ENCODE assay signal across 8 mouse cellular contexts in the genomic region with DNA sequence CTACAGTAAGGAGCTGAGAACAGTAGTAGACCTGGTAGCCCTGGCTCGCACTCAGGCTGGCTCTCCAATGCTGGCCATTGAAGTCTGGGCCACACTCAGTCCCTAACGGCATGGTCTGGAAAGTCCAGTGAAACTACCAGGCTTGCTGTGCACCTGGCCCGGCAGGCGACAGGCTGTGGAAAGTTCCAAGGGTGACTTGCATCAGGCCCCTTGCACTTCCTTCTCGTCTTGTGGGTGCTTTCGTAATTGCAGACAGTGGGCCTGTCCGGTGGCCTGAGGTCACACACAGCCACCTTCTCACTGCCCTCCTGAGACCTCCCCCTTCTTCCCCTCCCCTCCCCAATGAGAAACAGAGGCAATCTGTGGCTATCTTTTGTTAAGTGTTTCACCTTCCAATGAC. TPM values are rescaled to one million over a fixed set of nuclear protein-coding genes. Genes with fewer than 3 reads are reported as not detected.
DNase-seq lines count a peak whose midpoint lies in the region; ATAC-seq and TF ChIP-seq lines count a peak whose summit lies in the region.
"Had no signal": no experiment of that assay in that cellular context is flagged by ENCODE, and none has a peak within 500 bp of the region (broad histone marks: within the 10 kb centered on the region; RNA-seq: fewer than 3 reads in every experiment).

No protein-coding gene starts in this region.

- no peak for DNase-seq in ES-E14 (ENCODE audit: low read depth, low spot score)
- peak; percentile 49 for DNase-seq in brain, adult 2 months (ENCODE audit: low read depth, low spot score)
- DNase-seq in kidney, adult 8-10 months, result peak; percentile 36 to 45
- DNase-seq in testis, postnatal 14 days (ENCODE audit: low spot score), result no peak
- DNase-seq in hindbrain, embryonic 14.5 days (ENCODE audit: low spot score), result no peak

- H3K27me3 ChIP-seq in lung, embryonic 16.5 days (ENCODE audit: control insufficient read depth, insufficient read depth, low read depth, low read length), result no peaks in the 10 kb centered on the region
- H3K27me3 ChIP-seq in stomach, embryonic 16.5 days (ENCODE audit: control insufficient read depth, insufficient read depth, low read length), result no peaks in the 10 kb centered on the region
- no peaks in the 10 kb centered on the region for H3K27me3 ChIP-seq in hindbrain, embryonic 14.5 days (ENCODE audit: control insufficient read depth, insufficient read depth, low read length)
- H3K27me3 ChIP-seq: embryonic facial prominence, embryonic 15.5 days had no signal

- H3K9ac ChIP-seq in ES-E14 (ENCODE audit: insufficient read depth, low read depth, low read length, poor library complexity, severe bottlenecking), result no peak overlapping the region
- H3K9ac ChIP-seq in lung, embryonic 16.5 days (ENCODE audit: low read length), result 0 out of 2 replicates have a peak overlapping the region, but pooled peaks have one; percentile 14
- no peak overlapping the region for H3K9ac ChIP-seq in stomach, embryonic 16.5 days (ENCODE audit: low read length)
- no peak overlapping the region for H3K9ac ChIP-seq in hindbrain, embryonic 14.5 days
- H3K9ac ChIP-seq: embryonic facial prominence, embryonic 15.5 days had no signal

- no peak overlapping the region for H3K4me3 ChIP-seq in ES-E14 (ENCODE audit: insufficient read depth in 1 of 2, low read depth in 1 of 2, low read length in 2 of 2, poor library complexity in 1 of 2, severe bottlenecking in 1 of 2)
- no peak overlapping the region for H3K4me3 ChIP-seq in lung, embryonic 16.5 days (ENCODE audit: low read length)
- H3K4me3 ChIP-seq in stomach, embryonic 16.5 days (replicated peaks; ENCODE audit: low read length), result no peak overlapping the region
- no peak overlapping the region for H3K4me3 ChIP-seq in hindbrain, embryonic 14.5 days (replicated peaks; ENCODE audit: low read length)
- H3K4me3 ChIP-seq: embryonic facial prominence, embryonic 15.5 days had no signal

- peaks cover 16% of the 10 kb centered on the region for H3K36me3 ChIP-seq in ES-E14 (ENCODE audit: control insufficient read depth, insufficient read depth, low read length, poor library complexity, severe bottlenecking)
- peaks cover 12% of the 10 kb centered on the region for H3K36me3 ChIP-seq in lung, embryonic 16.5 days (ENCODE audit: control insufficient read depth, insufficient read depth, low read length)
- H3K36me3 ChIP-seq in stomach, embryonic 16.5 days (ENCODE audit: control insufficient read depth, insufficient read depth, low read length), result peaks cover 8% of the 10 kb centered on the region; the same call in 1 of the 2 replicates
- H3K36me3 ChIP-seq in hindbrain, embryonic 14.5 days (replicated peaks; ENCODE audit: control insufficient read depth, insufficient read depth), result peaks cover 24% of the 10 kb centered on the region

- H3K9me3 ChIP-seq in ES-E14 (ENCODE audit: control insufficient read depth, insufficient read depth, low read depth, low read length), result no peaks in the 10 kb centered on the region
- H3K9me3 ChIP-seq in lung, embryonic 16.5 days (ENCODE audit: control insufficient read depth, low read length), result no peaks in the 10 kb centered on the region
- no peaks in the 10 kb centered on the region for H3K9me3 ChIP-seq in stomach, embryonic 16.5 days (replicated peaks; ENCODE audit: control insufficient read depth, low read length)
- no peaks in the 10 kb centered on the region for H3K9me3 ChIP-seq in hindbrain, embryonic 14.5 days (ENCODE audit: control insufficient read depth, low read length)
- H3K9me3 ChIP-seq: embryonic facial prominence, embryonic 15.5 days had no signal

- ATAC-seq in lung, embryonic 16.5 days (ENCODE audit: low read depth), result peak; percentile 8; the same call in 1 of the 2 replicates
- ATAC-seq in stomach, embryonic 16.5 days (ENCODE audit: insufficient read depth, low FRiP score), result peak; percentile 3; the same call in 1 of the 2 replicates
- ATAC-seq in hindbrain, embryonic 14.5 days (ENCODE audit: low FRiP score), result no peak

- in situ Hi-C loops in ES-E14 (cut with MboI; ENCODE audit: low sequenced_read_pairs in 2 of 2, unreplicated experiment in 2 of 2), result no loop called here

- peak overlapping the region; percentile 52 for H3K27ac ChIP-seq in ES-E14 (ENCODE audit: insufficient read depth, low read depth, low read length, poor library complexity, severe bottlenecking)
- peak overlapping the region; percentile 78 for H3K27ac ChIP-seq in lung, embryonic 16.5 days (ENCODE audit: low read length)
- peak overlapping the region; percentile 59; the same call in 1 of the 2 replicates for H3K27ac ChIP-seq in stomach, embryonic 16.5 days (ENCODE audit: low read length)
- H3K27ac ChIP-seq in hindbrain, embryonic 14.5 days, result no peak overlapping the region
- H3K27ac ChIP-seq: embryonic facial prominence, embryonic 15.5 days had no signal

- no peak overlapping the region for H3K4me2 ChIP-seq in lung, embryonic 16.5 days (ENCODE audit: low read depth, low read length)
- H3K4me2 ChIP-seq in stomach, embryonic 16.5 days (ENCODE audit: low read depth, low read length), result no peak overlapping the region
- no peak overlapping the region for H3K4me2 ChIP-seq in hindbrain, embryonic 14.5 days (replicated peaks)
- H3K4me2 ChIP-seq: embryonic facial prominence, embryonic 15.5 days had no signal

- H3K4me1 ChIP-seq in ES-E14 (ENCODE audit: control insufficient read depth in 2 of 2, insufficient read depth in 2 of 2, low read length in 2 of 2, poor library complexity in 1 of 2), result peaks cover under 1 to 31% of the 10 kb centered on the region in 2 experiments; a peak in 2 of 4 replicates
- peaks cover 48% of the 10 kb centered on the region for H3K4me1 ChIP-seq in lung, embryonic 16.5 days (replicated peaks; ENCODE audit: control insufficient read depth, insufficient read depth, low read length)
- H3K4me1 ChIP-seq in stomach, embryonic 16.5 days (ENCODE audit: control insufficient read depth, insufficient read depth, low read length), result peaks cover 29% of the 10 kb centered on the region
- no peaks in the 10 kb centered on the region; the same call in 1 of the 2 replicates for H3K4me1 ChIP-seq in hindbrain, embryonic 14.5 days (replicated peaks; ENCODE audit: control insufficient read depth, insufficient read depth, low read length)

- WGBS in lung, embryonic 16.5 days, result 26% methylated on average over 7 of the region's 7 CpGs
- WGBS in stomach, embryonic 16.5 days, result 27% methylated on average over 7 of the region's 7 CpGs
- WGBS in hindbrain, embryonic 14.5 days, result 45% methylated on average over 7 of the region's 7 CpGs

TF ChIP-seq in ES-E14, 5 proteins besides CTCF, POLR2A, EP300 and RAD21:
- TF ChIP-seq ZNF384 (IDR thresholded peaks at IDR 0.05; ENCODE audit: low read depth, low read length) (no peak), ZC3H11A (IDR thresholded peaks at IDR 0.05; ENCODE audit: borderline replicate concordance, low read depth, low read length) (no peak)
TF ChIP-seq in ES-E14: peak in this region for 0.

RNA-seq across cellular contexts. Expression of gene Ncf1, which starts 3.1 kb away (rescaled TPM):
- 0.16 and 0.67 TPM in 2 replicates for total RNA-seq in ES-E14 (2012; rRNA removed)
- 9.0 and 10.4 TPM in 2 replicates for polyA plus RNA-seq in lung, embryonic 16.5 days (2015; fragmentation: Nextera tagmentation; extraction: Ambion mirVana)
- 7.1 and 8.2 TPM in 2 replicates for polyA plus RNA-seq in stomach, embryonic 16.5 days (2015; fragmentation: Nextera tagmentation; extraction: Ambion mirVana)
- 2.3 and 2.6 TPM in 2 replicates for polyA plus RNA-seq in hindbrain, embryonic 14.5 days (2014; fragmentation: Nextera tagmentation; extraction: Ambion mirVana)

RNA-seq across cellular contexts. Expression of gene Gtf2ird2, which starts 48.7 kb away (rescaled TPM):
- 2.2 and 2.3 TPM in 2 replicates for total RNA-seq in ES-E14 (2012; rRNA removed)
- 8.6 and 9.1 TPM in 2 replicates for polyA plus RNA-seq in lung, embryonic 16.5 days (2015; fragmentation: Nextera tagmentation; extraction: Ambion mirVana)
- 7.1 and 8.1 TPM in 2 replicates for polyA plus RNA-seq in stomach, embryonic 16.5 days (2015; fragmentation: Nextera tagmentation; extraction: Ambion mirVana)
- 11.6 and 13.5 TPM in 2 replicates for polyA plus RNA-seq in hindbrain, embryonic 14.5 days (2014; fragmentation: Nextera tagmentation; extraction: Ambion mirVana)

RNA-seq across cellular contexts. Expression of gene Rcc1l, which starts 56.0 kb away (rescaled TPM):
- 26.0 and 30.9 TPM in 2 replicates for total RNA-seq in ES-E14 (2012; rRNA removed)
- 22.5 and 22.8 TPM in 2 replicates for polyA plus RNA-seq in lung, embryonic 16.5 days (2015; fragmentation: Nextera tagmentation; extraction: Ambion mirVana)
- polyA plus RNA-seq in stomach, embryonic 16.5 days (2015; fragmentation: Nextera tagmentation; extraction: Ambion mirVana), result 20.7 and 25.6 TPM in 2 replicates
- 16.6 and 17.5 TPM in 2 replicates for polyA plus RNA-seq in hindbrain, embryonic 14.5 days (2014; fragmentation: Nextera tagmentation; extraction: Ambion mirVana)

Comparison
In these comparisons a context has a peak if more than half of its experiments do, and no peak if none do; other contexts are left out.
1. DNase-seq: peak in brain, adult 2 months (single experiment) and kidney, adult 8-10 months (2 of 2); none in ES-E14 (single experiment), testis, postnatal 14 days (single experiment) and hindbrain, embryonic 14.5 days (single experiment).